Mouse (Mus musculus): ENCODE measurements at regions not wholly inside any gene's neighbourhood (a gene's known extent, or its start where the extent isn't known, plus 50 kb on each side); places are given as distances from the start of the nearest gene placed in this dataset.

- no peak overlapping the region for H3K27ac ChIP-seq (ENCODE audit: low read depth)
- no peak overlapping the region for H3K9ac ChIP-seq (replicated peaks)
- TF ChIP-seq CTCF (IDR thresholded peaks at IDR 0.05; ENCODE audit: low read depth) (no peak), EP300 (IDR thresholded peaks at IDR 0.05; ENCODE audit: low read depth) (no peak)
- H3K4me3 ChIP-seq (ENCODE audit: low read depth, low read length), result no peak overlapping the region
- no peaks in the 10 kb centered on the region for H3K36me3 ChIP-seq (replicated peaks; ENCODE audit: insufficient read depth, low read length)
- 81% methylated on average over 4 of the region's 4 CpGs for WGBS (ENCODE audit: insufficient replicate concordance)
- no peak overlapping the region for H3K4me2 ChIP-seq (ENCODE audit: low read depth, low read length)
- no peaks in the 10 kb centered on the region for H3K9me3 ChIP-seq (ENCODE audit: low read length)
- no peaks in the 10 kb centered on the region for H3K4me1 ChIP-seq (ENCODE audit: insufficient read depth)
- DNase-seq (no peak), ATAC-seq (no peak)
- H3K27me3 ChIP-seq (ENCODE audit: insufficient read depth, low read length), result no peaks in the 10 kb centered on the region
These were observed 160.9 kb downstream of the Rps12 start for GRCm38 (mm10) chr10:23626201-23626600.

- H3K4me1 ChIP-seq (ENCODE audit: insufficient read depth), result no peaks in the 10 kb centered on the region
- ATAC-seq (no peak), DNase-seq (no peak)
- TF ChIP-seq EP300 (IDR thresholded peaks at IDR 0.05; ENCODE audit: low read depth) (no peak), CTCF (IDR thresholded peaks at IDR 0.05; ENCODE audit: low read depth) (no peak)
- H3K9me3 ChIP-seq (ENCODE audit: low read length), result no peaks in the 10 kb centered on the region
- WGBS (ENCODE audit: insufficient replicate concordance), result 86% methylated on average over 2 of the region's 2 CpGs
- H3K4me3 ChIP-seq (ENCODE audit: low read depth, low read length), result no peak overlapping the region
- H3K4me2 ChIP-seq (ENCODE audit: low read depth, low read length), result no peak overlapping the region
- H3K27me3 ChIP-seq (ENCODE audit: insufficient read depth, low read length), result no peaks in the 10 kb centered on the region
- H3K27ac ChIP-seq (ENCODE audit: low read depth), result no peak overlapping the region
- H3K9ac ChIP-seq (replicated peaks), result no peak overlapping the region
- H3K36me3 ChIP-seq (replicated peaks; ENCODE audit: insufficient read depth, low read length), result no peaks in the 10 kb centered on the region
These were observed 175.0 kb downstream of the Rps12 start for GRCm38 (mm10) chr10:23612030-23612429.

- no peaks in the 10 kb centered on the region for H3K4me1 ChIP-seq (ENCODE audit: insufficient read depth)
- ATAC-seq (no peak), DNase-seq (peak; percentile 54)
- no peak overlapping the region for H3K9ac ChIP-seq (replicated peaks)
- H3K9me3 ChIP-seq (ENCODE audit: low read length), result no peaks in the 10 kb centered on the region
- no peaks in the 10 kb centered on the region for H3K27me3 ChIP-seq (ENCODE audit: insufficient read depth, low read length)
- WGBS (ENCODE audit: insufficient replicate concordance), result 33% methylated on average over 9 of the region's 9 CpGs
- no peaks in the 10 kb centered on the region for H3K36me3 ChIP-seq (replicated peaks; ENCODE audit: insufficient read depth, low read length)
- no peak overlapping the region for H3K4me2 ChIP-seq (ENCODE audit: low read depth, low read length)
- H3K4me3 ChIP-seq (ENCODE audit: low read depth, low read length), result no peak overlapping the region
- H3K27ac ChIP-seq (ENCODE audit: low read depth), result no peak overlapping the region
- TF ChIP-seq CTCF (IDR thresholded peaks at IDR 0.05; ENCODE audit: low read depth) (peak; percentile 72), EP300 (IDR thresholded peaks at IDR 0.05; ENCODE audit: low read depth) (no peak)
These were observed 175.9 kb downstream of the Rps12 start for GRCm38 (mm10) chr10:23611183-23611582.

GRCm38 (mm10) chr10:23610485-23610884 lies 176.6 kb downstream of the Rps12 start:
- Histone ChIP-seq H3K36me3 (replicated peaks; ENCODE audit: insufficient read depth, low read length) (no peaks in the 10 kb centered on the region), H3K9ac (replicated peaks) (no peak overlapping the region), H3K9me3 (ENCODE audit: low read length) (no peaks in the 10 kb centered on the region), H3K4me2 (ENCODE audit: low read depth, low read length) (no peak overlapping the region), H3K27me3 (ENCODE audit: insufficient read depth, low read length) (no peaks in the 10 kb centered on the region), H3K4me3 (ENCODE audit: low read depth, low read length) (no peak overlapping the region), H3K4me1 (ENCODE audit: insufficient read depth) (no peaks in the 10 kb centered on the region), H3K27ac (ENCODE audit: low read depth) (no peak overlapping the region)
- TF ChIP-seq CTCF (IDR thresholded peaks at IDR 0.05; ENCODE audit: low read depth) (no peak), EP300 (IDR thresholded peaks at IDR 0.05; ENCODE audit: low read depth) (no peak)
- WGBS (ENCODE audit: insufficient replicate concordance), result 80% methylated on average over 6 of the region's 6 CpGs
- no peak for ATAC-seq
- no peak for DNase-seq

- Histone ChIP-seq H3K4me1 (ENCODE audit: insufficient read depth) (no peaks in the 10 kb centered on the region), H3K27ac (ENCODE audit: low read depth) (no peak overlapping the region), H3K36me3 (replicated peaks; ENCODE audit: insufficient read depth, low read length) (no peaks in the 10 kb centered on the region), H3K9ac (replicated peaks) (no peak overlapping the region), H3K27me3 (ENCODE audit: insufficient read depth, low read length) (no peaks in the 10 kb centered on the region), H3K4me3 (ENCODE audit: low read depth, low read length) (no peak overlapping the region), H3K9me3 (ENCODE audit: low read length) (no peaks in the 10 kb centered on the region), H3K4me2 (ENCODE audit: low read depth, low read length) (no peak overlapping the region)
- ATAC-seq (no peak), DNase-seq (no peak)
- 70% methylated on average over 3 of the region's 3 CpGs for WGBS (ENCODE audit: insufficient replicate concordance)
- TF ChIP-seq CTCF (IDR thresholded peaks at IDR 0.05; ENCODE audit: low read depth), result no peak
- no peak for TF ChIP-seq EP300 (IDR thresholded peaks at IDR 0.05; ENCODE audit: low read depth)
These were observed 177.0 kb downstream of the Rps12 start for GRCm38 (mm10) chr10:23610046-23610445.

GRCm38 (mm10) chr10:23609270-23609914 lies 177.7 kb downstream of the Rps12 start:
- H3K27me3 ChIP-seq (ENCODE audit: insufficient read depth, low read length), result no peaks in the 10 kb centered on the region
- H3K9ac ChIP-seq (replicated peaks), result no peak overlapping the region
- H3K9me3 ChIP-seq (ENCODE audit: low read length), result no peaks in the 10 kb centered on the region
- DNase-seq (no peak), ATAC-seq (no peak)
- no peaks in the 10 kb centered on the region for H3K4me1 ChIP-seq (ENCODE audit: insufficient read depth)
- no peak overlapping the region for H3K4me3 ChIP-seq (ENCODE audit: low read depth, low read length)
- no peak for TF ChIP-seq CTCF (IDR thresholded peaks at IDR 0.05; ENCODE audit: low read depth)
- TF ChIP-seq EP300 (IDR thresholded peaks at IDR 0.05; ENCODE audit: low read depth), result no peak
- H3K27ac ChIP-seq (ENCODE audit: low read depth), result no peak overlapping the region
- no peaks in the 10 kb centered on the region for H3K36me3 ChIP-seq (replicated peaks; ENCODE audit: insufficient read depth, low read length)
- no peak overlapping the region for H3K4me2 ChIP-seq (ENCODE audit: low read depth, low read length)
- WGBS (ENCODE audit: insufficient replicate concordance), result 77% methylated on average over 18 of the region's 18 CpGs

All from liver, postnatal 0 days (tissue).